Mouse (Mus musculus): ENCODE results near the gene Psmd12. TPM values are rescaled to one million over a fixed set of nuclear protein-coding genes. Genes with fewer than 3 reads are reported as not detected.

Psmd12 gene
- polyA plus RNA-seq, 1 experiment from 2014 or later, result 171 TPM

- Histone ChIP-seq H3K27me3 (replicated peaks; ENCODE audit: control insufficient read depth, insufficient read depth, low read length) (no peaks in the 10 kb centered on the region), H3K4me3 (ENCODE audit: low read depth, low read length) (no peak overlapping the region), H3K36me3 (ENCODE audit: control insufficient read depth, insufficient read depth, low read length) (no peaks in the 10 kb centered on the region), H3K9me3 (replicated peaks; ENCODE audit: control insufficient read depth, low read length) (no peaks in the 10 kb centered on the region), H3K27ac (ENCODE audit: low read depth, low read length) (no peak overlapping the region), H3K4me1 (ENCODE audit: control insufficient read depth, insufficient read depth, low read length) (no peaks in the 10 kb centered on the region), H3K4me2 (ENCODE audit: low read length) (no peak overlapping the region), H3K9ac (ENCODE audit: low read length) (no peak overlapping the region)
- DNase-seq (ENCODE audit: low spot score) (no peak), ATAC-seq (no peak)
- WGBS, result 89% methylated on average over 12 of the region's 12 CpGs
Observed at GRCm38 (mm10) chr11:107458286-107458685, 21.0 kb upstream of the Psmd12 start.

DNA sequence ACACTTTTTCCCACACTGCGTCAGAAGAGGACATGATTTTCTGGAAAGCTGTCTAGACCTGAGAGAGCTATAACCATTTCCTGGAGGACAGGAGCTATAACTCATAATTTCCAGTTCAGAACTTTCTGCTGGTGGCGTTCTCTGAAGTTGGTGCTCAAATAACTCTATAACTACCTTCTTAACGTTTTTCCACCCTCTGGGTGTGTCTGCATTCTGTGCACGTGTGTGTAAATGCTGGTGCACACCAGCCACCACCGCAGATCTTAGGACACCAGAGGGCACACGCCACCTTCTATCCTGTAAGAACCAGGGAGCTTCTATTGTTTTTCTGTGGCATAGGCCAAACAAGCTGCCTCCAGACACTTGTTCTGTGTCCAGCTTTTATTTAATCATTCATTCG is 20.3 kb upstream of the Psmd12 start:
- WGBS, result 88% methylated on average over 7 of the region's 7 CpGs
- no peaks in the 10 kb centered on the region for H3K9me3 ChIP-seq (replicated peaks; ENCODE audit: control insufficient read depth, low read length)
- H3K9ac ChIP-seq (ENCODE audit: low read length), result no peak overlapping the region
- ATAC-seq, result no peak
- H3K4me1 ChIP-seq (ENCODE audit: control insufficient read depth, insufficient read depth, low read length), result no peaks in the 10 kb centered on the region
- H3K36me3 ChIP-seq (ENCODE audit: control insufficient read depth, insufficient read depth, low read length), result 0 out of 2 replicates have a peak, but pooled peaks cover 2% of the 10 kb centered on the region
- H3K27me3 ChIP-seq (replicated peaks; ENCODE audit: control insufficient read depth, insufficient read depth, low read length), result no peaks in the 10 kb centered on the region
- no peak for DNase-seq (ENCODE audit: low spot score)
- H3K27ac ChIP-seq (ENCODE audit: low read depth, low read length), result no peak overlapping the region
- H3K4me3 ChIP-seq (ENCODE audit: low read depth, low read length), result no peak overlapping the region
- no peak overlapping the region for H3K4me2 ChIP-seq (ENCODE audit: low read length)

GRCm38 (mm10) chr11:107459828-107460227 is 19.5 kb upstream of the Psmd12 start:
- no peaks in the 10 kb centered on the region for H3K27me3 ChIP-seq (replicated peaks; ENCODE audit: control insufficient read depth, insufficient read depth, low read length)
- no peak overlapping the region for H3K27ac ChIP-seq (ENCODE audit: low read depth, low read length)
- 26% methylated on average over 7 of the region's 7 CpGs for WGBS
- H3K4me2 ChIP-seq (ENCODE audit: low read length), result no peak overlapping the region
- H3K4me3 ChIP-seq (ENCODE audit: low read depth, low read length), result no peak overlapping the region
- 0 out of 2 replicates have a peak, but pooled peaks cover 2% of the 10 kb centered on the region for H3K36me3 ChIP-seq (ENCODE audit: control insufficient read depth, insufficient read depth, low read length)
- no peaks in the 10 kb centered on the region for H3K4me1 ChIP-seq (ENCODE audit: control insufficient read depth, insufficient read depth, low read length)
- no peak for ATAC-seq
- H3K9ac ChIP-seq (ENCODE audit: low read length), result no peak overlapping the region
- peak; percentile 42 for DNase-seq (ENCODE audit: low spot score)
- H3K9me3 ChIP-seq (replicated peaks; ENCODE audit: control insufficient read depth, low read length), result no peaks in the 10 kb centered on the region

DNA sequence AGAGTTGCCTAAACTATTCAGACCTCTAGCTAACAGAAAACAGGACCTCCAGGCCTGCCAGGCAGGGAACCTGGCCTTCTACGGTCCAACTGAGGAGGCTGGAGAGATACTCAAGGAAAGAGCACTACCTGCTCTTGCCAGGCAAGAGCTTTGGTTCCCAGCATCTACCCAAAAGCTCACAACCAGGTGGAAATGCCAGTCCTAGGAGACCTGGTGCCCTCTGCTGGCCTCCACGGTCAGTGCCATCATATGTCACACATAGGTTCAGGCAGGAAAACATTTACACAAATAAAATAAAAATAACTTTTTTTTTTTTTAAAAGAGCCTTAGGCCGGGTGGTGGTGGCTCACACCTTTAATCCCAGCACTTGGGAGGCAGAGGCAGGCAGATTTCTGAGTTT is 16.8 kb upstream of the Psmd12 start:
- no peaks in the 10 kb centered on the region for H3K9me3 ChIP-seq (replicated peaks; ENCODE audit: control insufficient read depth, low read length)
- 96% methylated on average over 3 of the region's 3 CpGs for WGBS
- DNase-seq (ENCODE audit: low spot score) (no peak), ATAC-seq (no peak)
- no peak overlapping the region for H3K4me2 ChIP-seq (ENCODE audit: low read length)
- H3K4me3 ChIP-seq (ENCODE audit: low read depth, low read length), result no peak overlapping the region
- H3K27ac ChIP-seq (ENCODE audit: low read depth, low read length), result no peak overlapping the region
- 0 out of 2 replicates have a peak, but pooled peaks cover 5% of the 10 kb centered on the region for H3K4me1 ChIP-seq (ENCODE audit: control insufficient read depth, insufficient read depth, low read length)
- no peak overlapping the region for H3K9ac ChIP-seq (ENCODE audit: low read length)
- no peaks in the 10 kb centered on the region for H3K27me3 ChIP-seq (replicated peaks; ENCODE audit: control insufficient read depth, insufficient read depth, low read length)
- 0 out of 2 replicates have a peak, but pooled peaks cover 2% of the 10 kb centered on the region for H3K36me3 ChIP-seq (ENCODE audit: control insufficient read depth, insufficient read depth, low read length)

DNA sequence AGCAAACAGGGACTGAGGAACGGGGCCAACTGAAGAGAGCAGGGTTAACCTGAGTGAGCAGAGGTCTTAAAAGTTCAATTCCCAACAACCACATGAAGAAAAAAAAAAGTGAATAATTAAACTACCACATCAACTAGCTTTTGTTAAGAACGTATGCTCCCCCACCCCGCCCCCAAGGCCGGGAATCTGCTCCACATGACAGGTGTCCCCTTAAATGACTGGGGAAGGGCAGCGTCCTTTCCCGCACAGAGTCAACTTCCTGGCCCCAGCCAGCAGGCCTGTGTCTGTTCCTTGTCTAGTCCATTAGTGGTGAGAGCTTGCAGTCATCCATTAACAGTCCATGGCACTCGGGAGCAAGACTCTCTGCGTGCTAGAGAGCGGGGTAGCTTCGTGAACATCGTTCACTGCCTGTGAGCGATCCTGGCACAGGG is 16.0 kb upstream of the Psmd12 start:
- 0 out of 2 replicates have a peak, but pooled peaks cover 2% of the 10 kb centered on the region for H3K36me3 ChIP-seq (ENCODE audit: control insufficient read depth, insufficient read depth, low read length)
- ATAC-seq, result no peak
- no peaks in the 10 kb centered on the region for H3K27me3 ChIP-seq (replicated peaks; ENCODE audit: control insufficient read depth, insufficient read depth, low read length)
- WGBS, result 93% methylated on average over 12 of the region's 12 CpGs
- DNase-seq (ENCODE audit: low spot score), result no peak
- no peak overlapping the region for H3K4me3 ChIP-seq (ENCODE audit: low read depth, low read length)
- no peak overlapping the region for H3K27ac ChIP-seq (ENCODE audit: low read depth, low read length)
- H3K9me3 ChIP-seq (replicated peaks; ENCODE audit: control insufficient read depth, low read length), result no peaks in the 10 kb centered on the region
- no peak overlapping the region for H3K9ac ChIP-seq (ENCODE audit: low read length)
- H3K4me2 ChIP-seq (ENCODE audit: low read length), result no peak overlapping the region
- H3K4me1 ChIP-seq (ENCODE audit: control insufficient read depth, insufficient read depth, low read length), result peaks cover 7% of the 10 kb centered on the region

GRCm38 (mm10) chr11:107464141-107464540 is 15.1 kb upstream of the Psmd12 start:
- WGBS, result 55% methylated on average over 6 of the region's 6 CpGs
- H3K27ac ChIP-seq (ENCODE audit: low read depth, low read length), result no peak overlapping the region
- DNase-seq (ENCODE audit: low spot score) (no peak), ATAC-seq (no peak)
- no peak overlapping the region for H3K4me3 ChIP-seq (ENCODE audit: low read depth, low read length)
- H3K27me3 ChIP-seq (replicated peaks; ENCODE audit: control insufficient read depth, insufficient read depth, low read length), result no peaks in the 10 kb centered on the region
- no peak overlapping the region for H3K4me2 ChIP-seq (ENCODE audit: low read length)
- H3K9me3 ChIP-seq (replicated peaks; ENCODE audit: control insufficient read depth, low read length), result no peaks in the 10 kb centered on the region
- peaks cover 10% of the 10 kb centered on the region for H3K4me1 ChIP-seq (ENCODE audit: control insufficient read depth, insufficient read depth, low read length)
- H3K36me3 ChIP-seq (ENCODE audit: control insufficient read depth, insufficient read depth, low read length), result 0 out of 2 replicates have a peak, but pooled peaks cover 2% of the 10 kb centered on the region
- H3K9ac ChIP-seq (ENCODE audit: low read length), result no peak overlapping the region

GRCm38 (mm10) chr11:107465041-107465440 is 14.2 kb upstream of the Psmd12 start:
- H3K9me3 ChIP-seq (replicated peaks; ENCODE audit: control insufficient read depth, low read length), result no peaks in the 10 kb centered on the region
- no peak overlapping the region for H3K9ac ChIP-seq (ENCODE audit: low read length)
- ATAC-seq (no peak), DNase-seq (ENCODE audit: low spot score) (no peak)
- WGBS, result 94% methylated on average over 4 of the region's 4 CpGs
- peaks cover 10% of the 10 kb centered on the region for H3K4me1 ChIP-seq (ENCODE audit: control insufficient read depth, insufficient read depth, low read length)
- H3K36me3 ChIP-seq (ENCODE audit: control insufficient read depth, insufficient read depth, low read length), result 0 out of 2 replicates have a peak, but pooled peaks cover 2% of the 10 kb centered on the region
- no peak overlapping the region for H3K4me2 ChIP-seq (ENCODE audit: low read length)
- H3K4me3 ChIP-seq (ENCODE audit: low read depth, low read length), result no peak overlapping the region
- H3K27me3 ChIP-seq (replicated peaks; ENCODE audit: control insufficient read depth, insufficient read depth, low read length), result no peaks in the 10 kb centered on the region
- no peak overlapping the region for H3K27ac ChIP-seq (ENCODE audit: low read depth, low read length)

GRCm38 (mm10) chr11:107465969-107466368 is 13.3 kb upstream of the Psmd12 start:
- Histone ChIP-seq H3K27me3 (replicated peaks; ENCODE audit: control insufficient read depth, insufficient read depth, low read length) (no peaks in the 10 kb centered on the region), H3K4me1 (ENCODE audit: control insufficient read depth, insufficient read depth, low read length) (peaks cover 12% of the 10 kb centered on the region), H3K9me3 (replicated peaks; ENCODE audit: control insufficient read depth, low read length) (no peaks in the 10 kb centered on the region), H3K36me3 (ENCODE audit: control insufficient read depth, insufficient read depth, low read length) (0 out of 2 replicates have a peak, but pooled peaks cover 2% of the 10 kb centered on the region), H3K9ac (ENCODE audit: low read length) (no peak overlapping the region), H3K4me3 (ENCODE audit: low read depth, low read length) (no peak overlapping the region), H3K4me2 (ENCODE audit: low read length) (no peak overlapping the region), H3K27ac (ENCODE audit: low read depth, low read length) (no peak overlapping the region)
- 60% methylated on average over 1 of the region's 1 CpGs for WGBS
- ATAC-seq (no peak), DNase-seq (ENCODE audit: low spot score) (no peak)

GRCm38 (mm10) chr11:107466611-107467391 is 12.5 kb upstream of the Psmd12 start:
- ATAC-seq, result no peak

More at GRCm38 (mm10) chr11:107466611-107467391, 12.5 kb upstream of the Psmd12 start:
- Histone ChIP-seq H3K4me3 (ENCODE audit: low read depth, low read length) (no peak overlapping the region), H3K9ac (ENCODE audit: low read length) (no peak overlapping the region), H3K27ac (ENCODE audit: low read depth, low read length) (no peak overlapping the region), H3K36me3 (ENCODE audit: control insufficient read depth, insufficient read depth, low read length) (0 out of 2 replicates have a peak, but pooled peaks cover 2% of the 10 kb centered on the region), H3K27me3 (replicated peaks; ENCODE audit: control insufficient read depth, insufficient read depth, low read length) (no peaks in the 10 kb centered on the region), H3K4me2 (ENCODE audit: low read length) (no peak overlapping the region), H3K9me3 (replicated peaks; ENCODE audit: control insufficient read depth, low read length) (no peaks in the 10 kb centered on the region), H3K4me1 (ENCODE audit: control insufficient read depth, insufficient read depth, low read length) (peaks cover 14% of the 10 kb centered on the region)
- no peak for DNase-seq (ENCODE audit: low spot score)
- 72% methylated on average over 6 of the region's 6 CpGs for WGBS

Data from forebrain, embryonic 14.5 days (tissue).